Mouse (Mus musculus) ES-Bruce4 (cell line): ENCODE results near the gene Calcb. TPM values are rescaled to one million over a fixed set of nuclear protein-coding genes. Genes with fewer than 3 reads are reported as not detected.
"Not testable (repeated sequence)": the region's sequence is repeated elsewhere in the genome, so short reads cannot be mapped to it uniquely, and the experiment has no call there.

ENCODE experiments used
- H3K27ac ChIP-seq: 2 replicates; pipeline ENCODE4 v1.5.1; 2012; ENCODE audit warnings: low read length, inconsistent platforms; ENCODE audit not compliant: insufficient read depth
- H3K27me3 ChIP-seq: 2 replicates; pipeline ENCODE4 v1.6.1; 2012; ENCODE audit warnings: mild to moderate bottlenecking, low read length, inconsistent platforms; ENCODE audit not compliant: control insufficient read depth, poor library complexity, insufficient read depth, severe bottlenecking
- H3K36me3 ChIP-seq: 2 replicates; pipeline ENCODE4 v1.6.1; 2012; ENCODE audit warnings: inconsistent platforms, mild to moderate bottlenecking, low read length, moderate library complexity; ENCODE audit not compliant: control insufficient read depth, poor library complexity, insufficient read depth, severe bottlenecking
- H3K4me1 ChIP-seq: one replicate; pipeline ENCODE4 v1.8.1; 2011; ENCODE audit warnings: low read length; ENCODE audit not compliant: control insufficient read depth, insufficient read depth
- H3K4me3 ChIP-seq: 2 replicates; pipeline ENCODE4 v1.5.1; 2011; ENCODE audit warnings: low read depth, mild to moderate bottlenecking, low read length
- H3K9ac ChIP-seq: 2 replicates; pipeline ENCODE4 v1.6.1; 2012; ENCODE audit warnings: low read depth, mild to moderate bottlenecking, inconsistent platforms; ENCODE audit not compliant: poor library complexity, severe bottlenecking
- H3K9me3 ChIP-seq: replicated peaks from 2 replicates; pipeline ENCODE4 v1.6.1; 2012; ENCODE audit warnings: mild to moderate bottlenecking, low read length, inconsistent platforms; ENCODE audit not compliant: control insufficient read depth, poor library complexity, insufficient read depth, severe bottlenecking
- CTCF ChIP-seq: IDR thresholded peaks from one replicate; pipeline ENCODE4 v1.8.1; 2011; ENCODE audit warnings: low read depth, low read length
- EP300 ChIP-seq: IDR thresholded peaks from 2 replicates; pipeline ENCODE4 v1.6.1; 2011; ENCODE audit warnings: low read depth, low read length; ENCODE audit not compliant: insufficient read depth
- POLR2A ChIP-seq: IDR thresholded peaks from one replicate; pipeline ENCODE4 v1.8.1; 2011; ENCODE audit warnings: low read length; ENCODE audit not compliant: insufficient read depth
- polyA plus RNA-seq: library from polyadenylated mRNA; stranded (reverse); fragments of >200 nt; gene quantifications from 2 replicates; pipeline ENCODE4 v1.2.4, GENCODE M21; 2011; ENCODE audit warnings: low read depth; ENCODE audit not compliant: missing spikeins, insufficient read depth, insufficient read length

The Calcb gene
- polyA plus RNA-seq, 1 experiment, result not detected

DNA sequence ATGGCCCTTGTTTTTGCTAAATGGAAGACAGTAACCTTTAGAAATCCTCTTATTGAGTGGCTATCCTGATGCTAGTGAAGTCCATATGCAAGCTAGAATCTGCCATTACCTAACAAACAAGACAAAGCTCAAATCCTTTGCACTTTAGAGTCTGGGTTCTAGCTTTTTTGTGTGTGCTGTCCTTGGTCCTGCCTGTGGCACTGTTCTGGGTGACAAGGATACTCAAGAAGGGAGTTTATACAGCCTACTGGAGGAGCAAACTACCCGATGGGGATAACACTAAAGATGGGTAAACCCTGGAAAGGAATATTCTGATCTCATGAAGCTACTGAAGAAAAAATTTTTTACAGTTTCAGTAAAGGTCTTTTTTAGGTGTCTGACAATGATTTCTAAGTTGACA lies 11.0 kb upstream of the Calcb start:
- H3K4me3 ChIP-seq, result no peak overlapping the region
- H3K9me3 ChIP-seq, result no peaks in the 10 kb centered on the region
- no peaks in the 10 kb centered on the region for H3K27me3 ChIP-seq
- H3K4me1 ChIP-seq, result no peaks in the 10 kb centered on the region
- H3K36me3 ChIP-seq, result no peaks in the 10 kb centered on the region
- no peak overlapping the region for H3K9ac ChIP-seq
- H3K27ac ChIP-seq, result no peak overlapping the region
- no peak for TF ChIP-seq POLR2A
- TF ChIP-seq EP300, result no peak
- TF ChIP-seq CTCF, result no peak

GRCm38 (mm10) chr7:114710419-114710818 lies 8.0 kb upstream of the Calcb start:
- no peaks in the 10 kb centered on the region for H3K36me3 ChIP-seq
- no peak overlapping the region for H3K27ac ChIP-seq
- H3K9me3 ChIP-seq, result no peaks in the 10 kb centered on the region
- no peak overlapping the region for H3K9ac ChIP-seq
- no peaks in the 10 kb centered on the region for H3K4me1 ChIP-seq
- H3K4me3 ChIP-seq, result no peak overlapping the region
- TF ChIP-seq EP300, result no peak
- no peaks in the 10 kb centered on the region for H3K27me3 ChIP-seq

DNA sequence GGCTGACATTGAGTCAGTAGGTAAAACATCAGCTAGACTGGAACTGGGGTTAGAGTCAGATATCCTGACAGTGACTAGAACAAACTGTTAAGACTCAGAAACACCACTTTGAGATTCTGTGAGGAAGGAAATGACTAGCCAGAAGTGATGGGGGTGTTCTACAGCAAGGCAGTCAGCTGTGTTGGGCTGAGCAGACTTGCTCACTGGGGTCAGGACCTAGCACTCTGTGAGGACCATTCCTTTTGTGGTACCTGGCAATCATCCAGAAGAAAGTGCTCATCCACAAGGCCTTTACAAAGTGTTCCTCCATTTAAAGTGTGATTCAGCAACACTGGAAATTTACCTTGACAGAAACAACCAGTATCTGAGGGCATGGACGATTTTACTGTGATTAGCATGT lies 5.9 kb upstream of the Calcb start:
- Histone ChIP-seq H3K9me3 (no peaks in the 10 kb centered on the region), H3K4me1 (no peaks in the 10 kb centered on the region), H3K4me3 (no peak overlapping the region), H3K27ac (no peak overlapping the region), H3K27me3 (no peaks in the 10 kb centered on the region), H3K36me3 (no peaks in the 10 kb centered on the region), H3K9ac (no peak overlapping the region)
- TF ChIP-seq POLR2A, result no peak
- TF ChIP-seq CTCF, result no peak

DNA sequence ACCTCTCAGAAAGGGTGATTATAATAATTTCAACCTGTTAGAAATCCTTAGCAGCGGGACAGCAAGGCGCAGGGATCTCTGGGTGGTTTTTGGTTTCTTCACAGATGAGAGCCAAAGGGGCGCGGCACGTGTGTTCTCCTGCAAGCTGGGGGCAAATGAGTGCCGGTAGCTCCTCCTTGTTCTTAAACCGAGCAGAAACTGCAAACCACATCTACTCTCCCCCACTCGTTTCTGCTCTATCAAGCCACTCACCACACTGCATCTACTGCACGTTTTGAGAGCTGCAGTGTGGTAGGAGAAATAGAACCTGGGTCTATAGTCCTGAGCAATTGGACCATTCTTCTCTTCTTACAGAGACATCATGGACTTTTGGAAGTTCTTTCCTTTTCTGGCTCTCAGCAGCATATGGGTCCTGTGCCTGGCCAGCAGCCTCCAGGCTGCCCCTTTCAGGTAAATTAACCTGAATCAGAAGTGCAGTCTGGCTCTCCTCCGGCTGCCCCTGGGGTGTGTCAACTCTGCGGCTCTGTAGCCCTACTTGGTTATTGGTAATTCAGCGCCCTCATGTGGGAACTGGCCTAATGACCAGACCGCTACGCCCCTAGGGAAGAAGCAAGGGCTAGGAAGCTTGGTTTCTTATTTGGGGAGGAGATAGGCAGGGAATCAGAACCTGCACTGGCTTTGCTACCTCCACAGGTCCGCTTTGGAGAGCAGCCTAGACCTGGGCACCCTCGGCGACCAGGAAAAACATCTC lies 1.1 kb downstream of the Calcb start:
- no peak overlapping the region for H3K9ac ChIP-seq
- H3K27me3 ChIP-seq, result no peaks in the 10 kb centered on the region
- no peak overlapping the region for H3K27ac ChIP-seq
- H3K4me1 ChIP-seq, result no peaks in the 10 kb centered on the region
- no peak overlapping the region for H3K4me3 ChIP-seq
- no peaks in the 10 kb centered on the region for H3K9me3 ChIP-seq
- TF ChIP-seq EP300, result no peak
- peak; percentile 62 for TF ChIP-seq CTCF
- H3K36me3 ChIP-seq, result no peaks in the 10 kb centered on the region

DNA sequence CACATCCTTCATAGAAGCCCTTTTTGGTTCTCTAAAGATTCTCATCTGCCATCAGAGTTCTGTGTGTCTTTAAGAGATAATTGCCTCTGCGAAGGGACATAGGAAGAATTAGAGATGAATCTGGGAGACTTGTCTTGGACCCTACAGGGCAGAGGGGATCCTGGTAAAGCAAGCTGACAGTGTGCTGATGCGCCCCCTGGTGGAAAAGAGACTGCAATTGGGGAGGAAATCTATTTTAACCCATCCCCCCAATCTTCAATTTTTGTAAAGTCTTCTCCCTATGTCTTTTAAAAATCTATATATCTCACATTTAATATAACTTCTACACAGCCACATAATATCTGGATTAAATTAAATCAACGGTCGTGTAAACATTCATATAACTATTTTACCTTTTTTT lies 11.3 kb downstream of the Calcb start:
- not testable (repeated sequence) for H3K36me3 ChIP-seq, H3K9ac ChIP-seq, H3K27ac ChIP-seq, H3K27me3 ChIP-seq, H3K9me3 ChIP-seq, H3K4me1 ChIP-seq, H3K4me3 ChIP-seq
- peak; percentile 37 for TF ChIP-seq CTCF

DNA sequence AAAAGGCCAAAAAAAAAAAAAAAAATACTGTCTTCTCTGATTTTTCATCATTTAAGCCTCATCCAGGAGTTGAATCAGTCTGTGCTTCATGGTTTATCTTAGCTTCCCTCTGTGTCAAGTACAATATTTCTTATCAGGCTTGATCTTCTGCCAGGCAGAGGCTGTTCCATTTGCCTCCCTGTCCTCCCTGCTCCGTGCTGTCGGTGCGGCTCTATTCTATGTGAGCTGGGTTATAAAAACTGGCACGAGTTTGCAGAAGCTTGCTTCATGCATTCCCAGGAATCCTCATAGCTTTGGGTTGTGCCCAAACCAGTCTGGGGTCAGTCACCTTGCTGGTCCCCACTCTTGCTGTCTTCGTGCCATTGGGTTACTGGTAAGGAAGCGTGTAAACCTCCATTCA lies 12.7 kb downstream of the Calcb start:
- no peak for TF ChIP-seq EP300
- TF ChIP-seq CTCF, result no peak
- TF ChIP-seq POLR2A, result no peak
- no peaks in the 10 kb centered on the region for H3K9me3 ChIP-seq
- H3K9ac ChIP-seq, result no peak overlapping the region
- no peak overlapping the region for H3K4me3 ChIP-seq
- H3K36me3 ChIP-seq, result no peaks in the 10 kb centered on the region
- no peaks in the 10 kb centered on the region for H3K4me1 ChIP-seq
- H3K27ac ChIP-seq, result no peak overlapping the region
- no peaks in the 10 kb centered on the region for H3K27me3 ChIP-seq

DNA sequence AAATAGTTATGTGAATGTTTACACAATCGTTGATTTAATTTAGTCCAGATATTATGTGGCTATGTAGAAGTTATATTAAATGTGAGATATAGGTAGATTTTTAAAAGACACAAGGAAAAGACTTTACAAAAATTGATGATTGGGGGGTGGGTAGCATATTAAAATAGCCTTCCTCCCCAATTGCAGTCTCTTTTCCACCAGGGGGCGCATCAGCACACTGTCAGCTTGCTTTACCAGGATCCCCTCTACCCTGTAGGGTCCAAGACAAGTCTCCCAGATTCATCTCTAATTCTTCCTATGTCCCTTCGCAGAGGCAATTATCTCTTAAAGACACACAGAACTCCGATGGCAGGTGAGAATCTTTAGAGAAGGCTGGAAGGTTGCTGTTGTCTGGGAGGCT lies 13.3 kb downstream of the Calcb start:
- not testable (repeated sequence) for H3K9me3 ChIP-seq, H3K4me1 ChIP-seq, H3K4me3 ChIP-seq, H3K36me3 ChIP-seq, H3K9ac ChIP-seq, H3K27ac ChIP-seq, H3K27me3 ChIP-seq
- TF ChIP-seq CTCF, result peak; percentile 50
